Mouse (Mus musculus) liver, embryonic 12.5 days (tissue): ENCODE data around the gene Pikfyve. TPM values are rescaled to one million over a fixed set of nuclear protein-coding genes. Genes with fewer than 3 reads are reported as not detected.
A peak's percentile ranks its signal among the peaks of the same experiment; 100 is the strongest.

Experiments used
- ATAC-seq: fragments of 200-750 bp; cut with Nextera tagmentation; 2 replicates; pipeline ENCODE4 v1.8.0; 2017; ENCODE audit warnings: moderate number of reproducible peaks, mild to moderate bottlenecking, moderate library complexity
- H3K27ac ChIP-seq: fragments of 300-500 bp; sonication (generic); 2 replicates; pipeline ENCODE4 v1.5.1; 2016; ENCODE audit warnings: mild to moderate bottlenecking
- H3K27me3 ChIP-seq: fragments of 300-500 bp; sonication (generic); replicated peaks from 2 replicates; pipeline ENCODE4 v1.6.1; 2016; ENCODE audit warnings: mild to moderate bottlenecking, moderate library complexity
- H3K36me3 ChIP-seq: fragments of 300-500 bp; sonication (generic); 2 replicates; pipeline ENCODE4 v1.6.1; 2016; ENCODE audit warnings: mild to moderate bottlenecking, moderate library complexity
- H3K4me1 ChIP-seq: fragments of 300-500 bp; sonication (generic); 2 replicates; pipeline ENCODE4 v1.6.1; 2016
- H3K4me2 ChIP-seq: fragments of 300-500 bp; sonication (generic); 2 replicates; pipeline ENCODE4 v1.6.1; 2016; ENCODE audit warnings: mild to moderate bottlenecking, moderate library complexity
- H3K4me3 ChIP-seq: fragments of 300-500 bp; sonication (generic); 2 replicates; pipeline ENCODE4 v1.5.1; 2016; ENCODE audit warnings: mild to moderate bottlenecking, moderate library complexity
- H3K9ac ChIP-seq: fragments of 300-500 bp; sonication (generic); 2 replicates; pipeline ENCODE4 v1.6.1; 2016; ENCODE audit warnings: mild to moderate bottlenecking, moderate library complexity
- H3K9me3 ChIP-seq: fragments of 300-500 bp; sonication (generic); replicated peaks from 2 replicates; pipeline ENCODE4 v1.6.1; 2016; ENCODE audit warnings: mild to moderate bottlenecking, moderate library complexity
- WGBS: fragments of 180-500 bp; shearing (Covaris S2); methylation state at CpG from one replicate; pipeline ENCODE4 v1.1.7; 2016; ENCODE audit not compliant: insufficient replicate concordance; 5-methylcytosine and 5-hydroxymethylcytosine counted together
- polyA plus RNA-seq: library from polyadenylated mRNA; unstranded; fragments of >200 nt; fragmentation: Nextera tagmentation; extraction: Ambion mirVana; gene quantifications from 2 replicates; pipeline ENCODE4 v1.2.1, GENCODE M21; 2016

Gene Pikfyve
- 7.6 TPM in 2 replicates for polyA plus RNA-seq

GRCm38 (mm10) chr1:65186287-65187073 is at the start of gene Pikfyve, which contains the start of gene Idh1:
TSS of gene Pikfyve (plus strand) at chr1:65186683.
TSS of gene Idh1 (minus strand) at chr1:65186500.
- ATAC-seq = peak; percentile 99
- WGBS = under 1% methylated on average over 71 of the region's 71 CpGs
- peaks cover 7% of the 10 kb centered on the region; the same call in 1 of the 2 replicates for H3K36me3 ChIP-seq
- peak within 1 kb of the TSS; percentile 92 for H3K27ac ChIP-seq
- H3K4me3 ChIP-seq = peak within 1 kb of the TSS; percentile 90
- H3K9ac ChIP-seq = peak within 1 kb of the TSS; percentile 94
- peak within 1 kb of the TSS; percentile 91 for H3K4me2 ChIP-seq
- H3K4me1 ChIP-seq = peaks cover 28% of the 10 kb centered on the region
- H3K27me3 ChIP-seq = no peaks in the 10 kb centered on the region
- no peaks in the 10 kb centered on the region for H3K9me3 ChIP-seq

- WGBS = 64% methylated on average over 6 of the region's 6 CpGs
- H3K27me3 ChIP-seq = no peaks in the 10 kb centered on the region
- no peaks in the 10 kb centered on the region; the same call in 1 of the 2 replicates for H3K9me3 ChIP-seq
- ATAC-seq = no peak
- H3K4me2 ChIP-seq = no peak overlapping the region
- no peak overlapping the region for H3K4me3 ChIP-seq
- no peak overlapping the region for H3K27ac ChIP-seq
- H3K4me1 ChIP-seq = no peaks in the 10 kb centered on the region
- H3K36me3 ChIP-seq = no peaks in the 10 kb centered on the region
- H3K9ac ChIP-seq = no peak overlapping the region
These were observed 48.9 kb upstream of the Pikfyve start for GRCm38 (mm10) chr1:65137560-65137959.

- no peaks in the 10 kb centered on the region for H3K4me1 ChIP-seq
- H3K27ac ChIP-seq = no peak overlapping the region
- H3K4me3 ChIP-seq = no peak overlapping the region
- 71% methylated on average over 2 of the region's 2 CpGs for WGBS
- no peaks in the 10 kb centered on the region; the same call in 1 of the 2 replicates for H3K9me3 ChIP-seq
- no peaks in the 10 kb centered on the region for H3K36me3 ChIP-seq
- H3K4me2 ChIP-seq = no peak overlapping the region
- H3K9ac ChIP-seq = no peak overlapping the region
- ATAC-seq = no peak
- H3K27me3 ChIP-seq = no peaks in the 10 kb centered on the region
These were observed 41.7 kb upstream of the Pikfyve start for GRCm38 (mm10) chr1:65144783-65145182.

- Histone ChIP-seq H3K27ac (no peak overlapping the region), H3K4me2 (no peak overlapping the region), H3K9ac (no peak overlapping the region), H3K27me3 (no peaks in the 10 kb centered on the region), H3K4me1 (no peaks in the 10 kb centered on the region), H3K4me3 (no peak overlapping the region), H3K9me3 (no peaks in the 10 kb centered on the region; the same call in 1 of the 2 replicates), H3K36me3 (no peaks in the 10 kb centered on the region)
- 23% methylated on average over 2 of the region's 2 CpGs for WGBS
- no peak for ATAC-seq
These were observed 39.9 kb upstream of the Pikfyve start for GRCm38 (mm10) chr1:65146601-65147000.

- H3K4me2 ChIP-seq = no peak overlapping the region
- WGBS = 74% methylated on average over 5 of the region's 5 CpGs
- H3K27me3 ChIP-seq = no peaks in the 10 kb centered on the region
These were observed 39.2 kb upstream of the Pikfyve start for GRCm38 (mm10) chr1:65147326-65147725.

GRCm38 (mm10) chr1:65147971-65148370 is 38.5 kb upstream of the Pikfyve start:
- no peaks in the 10 kb centered on the region for H3K9me3 ChIP-seq
- no peaks in the 10 kb centered on the region for H3K27me3 ChIP-seq
- no peaks in the 10 kb centered on the region for H3K36me3 ChIP-seq
- no peak overlapping the region for H3K27ac ChIP-seq
- H3K4me2 ChIP-seq = no peak overlapping the region
- ATAC-seq = no peak
- no peaks in the 10 kb centered on the region for H3K4me1 ChIP-seq
- no peak overlapping the region for H3K9ac ChIP-seq
- no peak overlapping the region for H3K4me3 ChIP-seq
- 62% methylated on average over 3 of the region's 3 CpGs for WGBS

More at GRCm38 (mm10) chr1:65147326-65147725, 39.2 kb upstream of the Pikfyve start:
- ATAC-seq = no peak
- H3K36me3 ChIP-seq = no peaks in the 10 kb centered on the region
- H3K9me3 ChIP-seq = no peaks in the 10 kb centered on the region; the same call in 1 of the 2 replicates
- H3K4me3 ChIP-seq = no peak overlapping the region
- H3K4me1 ChIP-seq = no peaks in the 10 kb centered on the region
- H3K9ac ChIP-seq = no peak overlapping the region
- H3K27ac ChIP-seq = no peak overlapping the region

- Histone ChIP-seq H3K36me3 (peaks cover 17% of the 10 kb centered on the region), H3K4me3 (no peak overlapping the region), H3K27me3 (no peaks in the 10 kb centered on the region), H3K9me3 (no peaks in the 10 kb centered on the region), H3K4me2 (no peak overlapping the region), H3K4me1 (no peaks in the 10 kb centered on the region), H3K9ac (no peak overlapping the region), H3K27ac (no peak overlapping the region)
- ATAC-seq = no peak
These were observed 31.7 kb upstream of the Pikfyve start for GRCm38 (mm10) chr1:65154814-65155213.

GRCm38 (mm10) chr1:65156111-65156510 is 30.4 kb upstream of the Pikfyve start:
- H3K4me2 ChIP-seq = no peak overlapping the region
- no peaks in the 10 kb centered on the region for H3K4me1 ChIP-seq
- 79% methylated on average over 5 of the region's 5 CpGs for WGBS
- no peaks in the 10 kb centered on the region for H3K9me3 ChIP-seq
- H3K27me3 ChIP-seq = no peaks in the 10 kb centered on the region
- H3K4me3 ChIP-seq = no peak overlapping the region
- H3K36me3 ChIP-seq = peaks cover 30% of the 10 kb centered on the region
- no peak overlapping the region for H3K27ac ChIP-seq
- H3K9ac ChIP-seq = no peak overlapping the region
- no peak for ATAC-seq

- Histone ChIP-seq H3K9me3 (no peaks in the 10 kb centered on the region), H3K27me3 (no peaks in the 10 kb centered on the region), H3K4me3 (no peak overlapping the region), H3K4me1 (no peaks in the 10 kb centered on the region), H3K27ac (no peak overlapping the region), H3K4me2 (no peak overlapping the region), H3K36me3 (peaks cover 73% of the 10 kb centered on the region), H3K9ac (no peak overlapping the region)
- no peak for ATAC-seq
- WGBS = 84% methylated on average over 1 of the region's 1 CpGs
These were observed 24.3 kb upstream of the Pikfyve start for GRCm38 (mm10) chr1:65162210-65162609.

GRCm38 (mm10) chr1:65167496-65167895 is 19.0 kb upstream of the Pikfyve start:
- Histone ChIP-seq H3K27ac (no peak overlapping the region), H3K9me3 (no peaks in the 10 kb centered on the region), H3K4me1 (no peaks in the 10 kb centered on the region), H3K36me3 (peaks cover 72% of the 10 kb centered on the region), H3K27me3 (no peaks in the 10 kb centered on the region), H3K4me2 (no peak overlapping the region), H3K4me3 (no peak overlapping the region), H3K9ac (no peak overlapping the region)
- no peak for ATAC-seq
- 79% methylated on average over 1 of the region's 1 CpGs for whole genome bisulfite sequencing

GRCm38 (mm10) chr1:65169536-65169935 is 16.9 kb upstream of the Pikfyve start:
- no peak overlapping the region for H3K4me3 ChIP-seq
- H3K27me3 ChIP-seq = no peaks in the 10 kb centered on the region
- H3K9me3 ChIP-seq = no peaks in the 10 kb centered on the region
- no peak for ATAC-seq
- H3K9ac ChIP-seq = no peak overlapping the region
- H3K27ac ChIP-seq = no peak overlapping the region
- H3K4me1 ChIP-seq = no peaks in the 10 kb centered on the region
- no peak overlapping the region for H3K4me2 ChIP-seq
- H3K36me3 ChIP-seq = peaks cover 77% of the 10 kb centered on the region
- 72% methylated on average over 7 of the region's 7 CpGs for WGBS

- H3K9ac ChIP-seq = no peak overlapping the region
- no peak overlapping the region for H3K27ac ChIP-seq
- H3K4me2 ChIP-seq = no peak overlapping the region
- peaks cover 75% of the 10 kb centered on the region for H3K36me3 ChIP-seq
- no peak for ATAC-seq
- WGBS = 41% methylated on average over 5 of the region's 5 CpGs
- no peak overlapping the region for H3K4me3 ChIP-seq
- no peaks in the 10 kb centered on the region for H3K9me3 ChIP-seq
- H3K4me1 ChIP-seq = no peaks in the 10 kb centered on the region
- no peaks in the 10 kb centered on the region for H3K27me3 ChIP-seq
These were observed 16.5 kb upstream of the Pikfyve start for GRCm38 (mm10) chr1:65169947-65170346.
